Mouse (Mus musculus): ENCODE results near the gene Uri1. TPM values are rescaled to one million over a fixed set of nuclear protein-coding genes. Genes with fewer than 3 reads are reported as not detected.

Gene Uri1
- polyA plus RNA-seq, 1 experiment from 2014 or later, result 40.5 TPM

DNA sequence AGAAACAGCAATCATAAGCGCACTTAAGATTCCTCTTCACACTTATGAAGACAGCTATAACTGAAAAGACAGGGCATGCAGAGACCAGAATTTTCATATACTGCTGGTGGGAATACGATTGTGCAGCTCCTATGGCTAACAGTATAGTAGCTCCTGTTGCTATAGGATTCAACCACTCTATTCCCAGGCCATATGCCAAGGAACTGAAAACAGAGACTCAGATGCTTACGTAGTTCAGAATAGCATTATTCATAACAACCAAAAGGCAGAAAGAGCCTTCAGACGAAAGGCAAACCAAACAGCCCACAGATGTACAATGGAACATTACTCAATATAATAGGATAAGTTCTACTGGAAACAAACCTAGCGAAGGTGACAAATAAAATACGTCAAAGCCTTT lies 15.0 kb downstream of the Uri1 start:
- no peak for ATAC-seq (ENCODE audit: insufficient read depth, low FRiP score, low read depth)
- Histone ChIP-seq H3K4me2 (no peak overlapping the region), H3K4me3 (replicated peaks) (no peak overlapping the region), H3K9me3 (no peaks in the 10 kb centered on the region), H3K36me3 (no peaks in the 10 kb centered on the region), H3K27me3 (replicated peaks) (no peaks in the 10 kb centered on the region), H3K9ac (no peak overlapping the region), H3K27ac (no peak overlapping the region), H3K4me1 (no peaks in the 10 kb centered on the region)
- 65% methylated on average over 6 of the region's 6 CpGs for WGBS

DNA sequence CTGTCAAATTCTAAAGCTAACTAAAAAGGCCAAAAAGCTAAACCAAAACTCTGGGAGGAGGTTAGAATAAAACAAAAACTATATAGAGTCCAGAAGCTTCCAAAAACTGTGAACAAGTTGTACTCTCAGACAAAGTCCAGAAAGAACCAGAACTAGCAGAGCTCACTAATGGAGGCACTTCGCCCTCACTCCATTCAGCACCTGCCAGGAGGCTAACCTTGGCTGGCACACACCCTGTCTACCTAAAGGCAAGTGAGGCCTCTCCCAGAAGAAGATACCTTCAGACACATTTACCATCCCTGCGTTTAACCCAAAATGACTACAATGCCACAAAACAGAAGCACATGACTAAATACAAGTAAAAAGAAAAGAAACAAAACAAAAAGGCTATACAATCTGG lies 20.9 kb downstream of the Uri1 start:
- 90% methylated on average over 2 of the region's 2 CpGs for WGBS
- H3K27me3 ChIP-seq (replicated peaks), result no peaks in the 10 kb centered on the region
- H3K4me2 ChIP-seq, result no peak overlapping the region
- no peak overlapping the region for H3K9ac ChIP-seq
- no peaks in the 10 kb centered on the region for H3K36me3 ChIP-seq
- ATAC-seq (ENCODE audit: insufficient read depth, low FRiP score, low read depth), result no peak
- no peak overlapping the region for H3K4me3 ChIP-seq (replicated peaks)
- H3K9me3 ChIP-seq, result no peaks in the 10 kb centered on the region
- no peak overlapping the region for H3K27ac ChIP-seq
- H3K4me1 ChIP-seq, result no peaks in the 10 kb centered on the region; the same call in 1 of the 2 replicates

DNA sequence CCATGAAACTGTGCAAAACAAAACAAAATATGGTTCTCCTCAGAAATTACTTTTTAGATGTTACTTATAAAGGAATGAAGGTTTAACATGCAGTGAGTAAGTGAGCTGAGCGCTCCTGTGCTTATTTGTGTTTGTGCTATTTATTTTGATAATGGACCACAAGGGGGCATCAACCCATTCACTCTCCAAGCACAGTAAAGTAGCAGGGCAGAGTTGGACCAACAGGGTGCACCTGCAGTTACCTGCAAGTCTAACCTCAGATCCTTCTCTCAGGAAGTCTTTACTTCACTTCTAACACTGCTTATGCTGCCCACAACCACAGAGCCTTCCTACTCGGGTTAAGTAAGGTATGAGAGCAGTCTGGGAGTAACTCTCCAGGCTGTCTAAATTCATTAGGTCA lies 23.7 kb downstream of the Uri1 start:
- no peak for ATAC-seq (ENCODE audit: insufficient read depth, low FRiP score, low read depth)
- no peak overlapping the region for H3K4me3 ChIP-seq (replicated peaks)
- no peaks in the 10 kb centered on the region for H3K27me3 ChIP-seq (replicated peaks)
- H3K27ac ChIP-seq, result no peak overlapping the region
- H3K4me2 ChIP-seq, result no peak overlapping the region
- H3K4me1 ChIP-seq, result no peaks in the 10 kb centered on the region; the same call in 1 of the 2 replicates
- no peak overlapping the region for H3K9ac ChIP-seq
- WGBS, result 64% methylated on average over 2 of the region's 2 CpGs
- H3K36me3 ChIP-seq, result no peaks in the 10 kb centered on the region
- H3K9me3 ChIP-seq, result no peaks in the 10 kb centered on the region

DNA sequence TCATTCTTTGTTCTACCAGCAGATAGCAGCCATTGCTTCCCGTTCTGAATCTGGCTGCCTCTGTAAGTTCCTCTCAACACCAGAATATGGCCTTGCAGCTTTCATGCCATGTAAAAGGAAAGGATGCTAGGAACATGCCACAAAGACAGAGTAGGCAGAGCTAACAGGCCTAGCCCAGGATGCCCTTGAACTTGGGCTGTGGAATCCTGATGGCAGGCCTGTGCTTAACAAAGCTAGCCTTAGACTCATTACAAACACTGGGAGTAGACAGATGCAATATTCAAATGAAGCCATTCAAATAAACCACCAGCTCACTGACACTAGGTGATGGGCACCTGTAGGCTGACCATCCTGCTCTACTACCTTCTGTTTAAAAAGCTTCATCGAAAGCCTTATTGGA lies 30.5 kb downstream of the Uri1 start:
- H3K4me1 ChIP-seq, result no peaks in the 10 kb centered on the region
- H3K4me3 ChIP-seq (replicated peaks), result no peak overlapping the region
- H3K9ac ChIP-seq, result no peak overlapping the region
- ATAC-seq (ENCODE audit: insufficient read depth, low FRiP score, low read depth), result no peak
- no peak overlapping the region for H3K27ac ChIP-seq
- no peaks in the 10 kb centered on the region for H3K27me3 ChIP-seq (replicated peaks)
- H3K9me3 ChIP-seq, result no peaks in the 10 kb centered on the region
- no peaks in the 10 kb centered on the region for H3K36me3 ChIP-seq
- no peak overlapping the region for H3K4me2 ChIP-seq
- WGBS, result 81% methylated on average over 2 of the region's 2 CpGs

DNA sequence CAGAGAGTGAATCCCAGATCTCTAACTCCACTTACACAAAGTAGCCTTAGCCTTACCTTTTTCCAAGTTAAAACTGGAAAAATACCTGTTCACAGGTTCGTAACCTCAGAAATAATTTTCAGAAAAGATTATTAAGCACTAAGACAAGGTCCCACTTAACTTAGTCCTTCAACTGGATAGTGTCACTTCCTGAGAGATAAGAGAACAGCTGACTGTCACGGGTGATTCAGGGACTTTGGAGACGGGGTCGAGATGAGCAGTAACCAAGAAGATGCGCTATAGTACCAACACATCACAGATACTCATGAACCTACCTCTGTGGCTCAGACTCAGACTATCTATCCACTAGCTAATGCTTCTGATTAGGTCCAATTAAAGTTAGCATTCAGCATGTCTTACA lies 38.5 kb downstream of the Uri1 start:
- Histone ChIP-seq H3K27me3 (replicated peaks) (no peaks in the 10 kb centered on the region), H3K9me3 (no peaks in the 10 kb centered on the region), H3K4me3 (replicated peaks) (no peak overlapping the region), H3K4me1 (no peaks in the 10 kb centered on the region), H3K27ac (no peak overlapping the region), H3K36me3 (peaks cover 4% of the 10 kb centered on the region; the same call in 1 of the 2 replicates), H3K9ac (no peak overlapping the region), H3K4me2 (no peak overlapping the region)
- WGBS, result 81% methylated on average over 5 of the region's 5 CpGs
- ATAC-seq (ENCODE audit: insufficient read depth, low FRiP score, low read depth), result no peak

DNA sequence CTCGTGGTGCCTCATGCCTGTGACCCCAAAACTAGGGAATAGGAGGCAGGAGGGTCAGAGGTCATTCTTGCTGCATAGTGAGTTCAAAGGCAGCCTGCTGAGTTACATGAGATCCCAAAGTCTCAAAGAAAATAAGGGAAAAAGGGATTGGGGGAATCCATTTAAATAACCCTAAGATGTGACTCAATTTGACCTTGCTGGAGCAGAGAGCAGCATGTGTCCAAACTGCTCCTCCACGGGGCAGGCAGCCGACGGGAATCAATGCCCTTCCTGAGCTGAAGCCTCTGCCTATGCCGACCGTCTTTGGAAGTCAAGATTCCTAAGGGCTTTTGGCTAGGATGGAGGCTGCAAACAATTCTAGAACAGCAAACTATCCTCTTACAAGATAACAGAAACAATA lies 39.9 kb downstream of the Uri1 start:
- no peak overlapping the region for H3K4me3 ChIP-seq (replicated peaks)
- no peak overlapping the region for H3K27ac ChIP-seq
- H3K9me3 ChIP-seq, result no peaks in the 10 kb centered on the region
- peaks cover 4% of the 10 kb centered on the region for H3K36me3 ChIP-seq
- H3K4me1 ChIP-seq, result no peaks in the 10 kb centered on the region
- no peak overlapping the region for H3K4me2 ChIP-seq
- no peak for ATAC-seq (ENCODE audit: insufficient read depth, low FRiP score, low read depth)
- H3K9ac ChIP-seq, result no peak overlapping the region
- 74% methylated on average over 6 of the region's 6 CpGs for WGBS
- no peaks in the 10 kb centered on the region for H3K27me3 ChIP-seq (replicated peaks)

DNA sequence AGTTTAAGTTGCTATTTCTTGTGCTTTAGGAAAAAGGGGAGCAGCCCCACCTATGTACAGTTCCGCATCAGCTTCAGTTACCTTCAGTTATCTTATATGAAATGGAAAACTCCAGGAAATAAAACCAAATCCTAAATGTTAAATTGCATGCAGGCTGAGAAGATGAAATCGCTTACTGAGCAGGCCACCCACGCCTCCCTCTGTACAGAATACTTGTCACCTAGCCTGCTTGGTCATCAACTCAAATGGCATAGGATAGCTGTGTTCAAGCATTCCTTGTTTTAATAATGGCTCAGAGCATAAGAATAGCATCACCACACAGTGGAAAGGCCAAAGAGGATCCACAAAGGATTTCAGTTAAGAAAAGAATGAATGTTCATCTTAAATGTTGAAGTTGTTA lies 43.6 kb downstream of the Uri1 start:
- WGBS, result 85% methylated on average over 3 of the region's 3 CpGs
- H3K4me3 ChIP-seq (replicated peaks), result no peak overlapping the region
- ATAC-seq (ENCODE audit: insufficient read depth, low FRiP score, low read depth), result no peak

DNA sequence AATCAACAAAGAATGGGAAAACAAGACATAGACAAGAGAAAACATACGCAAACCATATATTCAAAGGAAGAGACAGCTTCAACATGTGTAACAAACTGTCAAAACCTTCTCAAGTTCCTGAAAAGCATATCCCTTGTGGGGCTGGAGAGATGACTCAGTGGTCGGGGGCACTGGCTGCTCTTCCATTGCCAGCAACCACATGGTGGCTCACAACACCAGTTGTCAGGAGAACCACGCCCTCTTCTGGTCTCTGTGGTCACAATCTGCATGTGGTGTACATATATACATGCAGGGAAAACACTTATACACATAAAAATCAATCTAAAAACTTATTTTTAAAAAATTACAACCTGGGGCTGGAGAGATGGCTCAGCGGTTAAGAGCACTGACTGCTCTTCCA lies 44.9 kb downstream of the Uri1 start:
- H3K27ac ChIP-seq, result no peak overlapping the region

More for the DNA sequence above, 43.6 kb downstream of the Uri1 start:
- H3K4me1 ChIP-seq, result no peaks in the 10 kb centered on the region
- no peak overlapping the region for H3K27ac ChIP-seq
- H3K4me2 ChIP-seq, result no peak overlapping the region
- no peak overlapping the region for H3K9ac ChIP-seq
- H3K36me3 ChIP-seq, result peaks cover 4% of the 10 kb centered on the region
- no peaks in the 10 kb centered on the region for H3K9me3 ChIP-seq
- H3K27me3 ChIP-seq (replicated peaks), result no peaks in the 10 kb centered on the region

DNA sequence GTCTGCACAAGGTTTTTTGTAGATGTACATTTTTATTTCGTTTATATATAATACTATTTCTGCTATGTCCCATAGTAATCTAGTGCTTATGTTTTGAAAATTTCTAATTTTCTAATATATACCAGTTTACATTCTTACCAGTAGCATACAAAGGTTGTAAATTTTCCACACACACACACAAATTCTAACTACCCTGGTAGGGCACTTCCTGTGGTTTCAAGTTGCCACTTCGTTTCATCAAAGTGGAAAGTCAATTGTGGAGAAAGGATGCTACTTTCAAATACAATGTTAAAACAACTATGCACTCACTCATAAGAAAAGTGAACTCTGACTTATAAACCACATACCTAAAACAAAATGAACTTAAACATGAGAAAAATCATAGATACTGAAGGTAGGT lies 45.7 kb downstream of the Uri1 start:
- H3K9me3 ChIP-seq, result no peaks in the 10 kb centered on the region
- no peak for ATAC-seq (ENCODE audit: insufficient read depth, low FRiP score, low read depth)
- H3K36me3 ChIP-seq, result peaks cover 4% of the 10 kb centered on the region
- no peak overlapping the region for H3K4me2 ChIP-seq
- 93% methylated on average over 2 of the region's 2 CpGs for WGBS
- no peak overlapping the region for H3K27ac ChIP-seq
- no peaks in the 10 kb centered on the region for H3K4me1 ChIP-seq
- no peak overlapping the region for H3K9ac ChIP-seq
- no peak overlapping the region for H3K4me3 ChIP-seq (replicated peaks)
- no peaks in the 10 kb centered on the region for H3K27me3 ChIP-seq (replicated peaks)

More for the DNA sequence above, 44.9 kb downstream of the Uri1 start:
- Histone ChIP-seq H3K9ac (no peak overlapping the region), H3K4me3 (replicated peaks) (no peak overlapping the region), H3K27me3 (replicated peaks) (no peaks in the 10 kb centered on the region), H3K4me2 (no peak overlapping the region), H3K4me1 (no peaks in the 10 kb centered on the region), H3K36me3 (peaks cover 4% of the 10 kb centered on the region), H3K9me3 (no peaks in the 10 kb centered on the region)
- ATAC-seq (ENCODE audit: insufficient read depth, low FRiP score, low read depth), result no peak
- WGBS, result 88% methylated on average over 4 of the region's 4 CpGs

DNA sequence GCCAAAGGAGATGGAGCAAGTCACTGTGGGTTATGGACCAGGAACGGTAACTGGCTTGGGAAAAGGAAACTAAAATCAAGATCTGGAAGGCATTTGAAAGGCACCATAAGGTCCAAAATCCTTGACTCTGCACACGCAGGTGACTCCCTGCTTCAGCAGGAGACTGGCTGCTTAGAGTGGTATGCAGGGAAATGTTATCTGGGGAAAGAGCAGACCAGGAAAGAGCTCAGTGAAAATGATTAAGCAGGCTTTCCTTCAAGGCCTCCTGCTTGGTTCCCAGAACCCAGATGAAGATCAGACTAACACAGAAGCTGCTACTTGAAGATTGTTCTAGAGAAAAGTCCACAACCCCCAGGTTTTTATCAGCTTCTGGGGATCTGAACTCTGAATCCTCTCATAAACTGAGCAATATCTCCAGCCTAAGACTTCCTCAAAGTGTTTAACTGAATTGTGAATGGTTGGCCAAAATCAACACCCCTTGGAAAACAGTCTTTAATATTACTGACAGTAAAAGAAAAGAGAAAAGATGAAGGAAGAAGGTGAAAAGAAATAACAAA lies 50.3 kb downstream of the Uri1 start:
- no peak overlapping the region for H3K27ac ChIP-seq
- H3K4me1 ChIP-seq, result peaks cover 7% of the 10 kb centered on the region; the same call in 1 of the 2 replicates
- no peaks in the 10 kb centered on the region for H3K36me3 ChIP-seq
- no peak overlapping the region for H3K4me2 ChIP-seq
- H3K27me3 ChIP-seq (replicated peaks), result no peaks in the 10 kb centered on the region
- 77% methylated on average over 2 of the region's 2 CpGs for WGBS
- no peak overlapping the region for H3K9ac ChIP-seq
- no peaks in the 10 kb centered on the region for H3K9me3 ChIP-seq
- no peak for ATAC-seq (ENCODE audit: insufficient read depth, low FRiP score, low read depth)
- H3K4me3 ChIP-seq (replicated peaks), result no peak overlapping the region

DNA sequence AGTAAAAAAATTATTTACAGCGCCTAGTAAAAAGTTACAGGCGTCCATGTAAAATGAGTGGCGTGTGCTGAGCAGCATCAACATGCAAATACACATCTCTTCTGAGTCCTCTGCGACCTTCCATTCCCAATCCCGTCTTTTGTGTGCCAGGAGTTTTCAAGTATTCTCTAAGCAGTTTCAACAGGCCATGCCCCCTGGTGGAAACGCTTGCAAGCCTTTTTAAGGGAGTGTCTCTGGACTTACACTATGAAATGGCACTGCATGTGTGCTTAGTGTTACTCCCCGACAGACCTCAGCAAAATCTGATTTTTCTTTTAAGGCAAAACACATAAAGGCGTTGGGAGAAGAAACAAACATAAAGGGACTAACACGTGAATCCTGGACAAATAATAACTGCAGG lies 50.8 kb downstream of the Uri1 start:
- Histone ChIP-seq H3K4me2 (no peak overlapping the region), H3K4me1 (peaks cover 7% of the 10 kb centered on the region; the same call in 1 of the 2 replicates), H3K36me3 (no peaks in the 10 kb centered on the region), H3K27me3 (replicated peaks) (no peaks in the 10 kb centered on the region), H3K9me3 (no peaks in the 10 kb centered on the region), H3K27ac (no peak overlapping the region), H3K9ac (no peak overlapping the region), H3K4me3 (replicated peaks) (no peak overlapping the region)
- ATAC-seq (ENCODE audit: insufficient read depth, low FRiP score, low read depth), result no peak
- 66% methylated on average over 9 of the region's 9 CpGs for WGBS

DNA sequence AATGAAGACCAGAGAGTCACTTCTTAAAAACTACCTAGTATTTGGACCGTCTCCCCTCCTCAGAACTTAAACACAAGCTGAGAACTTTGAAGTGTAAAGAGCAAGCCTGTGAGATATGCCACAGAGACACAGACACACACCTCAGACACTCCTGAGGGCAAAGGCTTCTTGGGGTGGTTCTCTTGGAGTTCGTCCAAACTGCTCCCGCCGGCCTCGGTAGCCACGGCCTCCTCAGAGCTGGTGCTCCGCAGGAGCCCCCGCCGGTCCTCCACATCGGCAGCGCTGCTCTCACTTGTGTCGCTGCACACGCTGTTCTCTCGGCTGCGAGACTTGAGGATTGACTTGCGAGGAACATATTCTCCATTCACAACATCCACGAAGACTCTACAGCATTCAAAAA lies 61.0 kb downstream of the Uri1 start:
- Histone ChIP-seq H3K4me2 (no peak overlapping the region), H3K4me3 (replicated peaks) (no peak overlapping the region), H3K27ac (no peak overlapping the region), H3K36me3 (peaks cover 29% of the 10 kb centered on the region), H3K27me3 (replicated peaks) (no peaks in the 10 kb centered on the region), H3K9ac (no peak overlapping the region), H3K9me3 (no peaks in the 10 kb centered on the region), H3K4me1 (no peaks in the 10 kb centered on the region)
- 92% methylated on average over 17 of the region's 17 CpGs for WGBS
- ATAC-seq (ENCODE audit: insufficient read depth, low FRiP score, low read depth), result no peak

DNA sequence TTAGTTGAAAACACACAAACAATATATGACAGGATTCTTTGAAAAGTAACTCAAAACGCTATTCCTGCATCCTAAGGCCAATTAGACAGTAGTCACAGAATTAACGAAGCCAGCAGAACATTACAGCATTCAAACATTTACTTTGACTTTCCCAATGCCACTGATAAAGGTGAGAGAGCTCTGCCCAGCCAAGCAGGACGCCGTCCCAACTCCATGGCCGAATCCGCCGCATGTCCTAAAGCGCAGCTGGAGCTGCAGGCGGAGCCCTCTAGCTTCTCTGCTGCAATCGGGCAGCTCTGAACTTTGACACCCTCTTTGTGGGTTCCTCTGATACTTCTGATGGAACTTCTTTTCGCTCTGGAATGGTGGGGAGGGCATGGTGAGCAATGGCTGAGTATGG lies 62.1 kb downstream of the Uri1 start:
- Histone ChIP-seq H3K27ac (no peak overlapping the region), H3K36me3 (peaks cover 38% of the 10 kb centered on the region), H3K4me1 (no peaks in the 10 kb centered on the region), H3K9me3 (no peaks in the 10 kb centered on the region), H3K4me2 (no peak overlapping the region), H3K27me3 (replicated peaks) (no peaks in the 10 kb centered on the region), H3K4me3 (replicated peaks) (no peak overlapping the region), H3K9ac (no peak overlapping the region)
- 82% methylated on average over 11 of the region's 11 CpGs for WGBS
- ATAC-seq (ENCODE audit: insufficient read depth, low FRiP score, low read depth), result no peak
